Mouse (Mus musculus) ES-Bruce4 (cell line): ENCODE data around the gene Zdhhc14. TPM values are rescaled to one million over a fixed set of nuclear protein-coding genes. Genes with fewer than 3 reads are reported as not detected.

ENCODE experiments used
- H3K27ac ChIP-seq: 2 replicates; pipeline ENCODE4 v1.5.1; 2012; ENCODE audit warnings: low read length, inconsistent platforms; ENCODE audit not compliant: insufficient read depth
- H3K27me3 ChIP-seq: 2 replicates; pipeline ENCODE4 v1.6.1; 2012; ENCODE audit warnings: mild to moderate bottlenecking, low read length, inconsistent platforms; ENCODE audit not compliant: control insufficient read depth, poor library complexity, insufficient read depth, severe bottlenecking
- H3K36me3 ChIP-seq: 2 replicates; pipeline ENCODE4 v1.6.1; 2012; ENCODE audit warnings: inconsistent platforms, mild to moderate bottlenecking, low read length, moderate library complexity; ENCODE audit not compliant: control insufficient read depth, poor library complexity, insufficient read depth, severe bottlenecking
- H3K4me1 ChIP-seq: one replicate; pipeline ENCODE4 v1.8.1; 2011; ENCODE audit warnings: low read length; ENCODE audit not compliant: control insufficient read depth, insufficient read depth
- H3K4me3 ChIP-seq: 2 replicates; pipeline ENCODE4 v1.5.1; 2011; ENCODE audit warnings: low read depth, mild to moderate bottlenecking, low read length
- H3K9ac ChIP-seq: 2 replicates; pipeline ENCODE4 v1.6.1; 2012; ENCODE audit warnings: low read depth, mild to moderate bottlenecking, inconsistent platforms; ENCODE audit not compliant: poor library complexity, severe bottlenecking
- H3K9me3 ChIP-seq: replicated peaks from 2 replicates; pipeline ENCODE4 v1.6.1; 2012; ENCODE audit warnings: mild to moderate bottlenecking, low read length, inconsistent platforms; ENCODE audit not compliant: control insufficient read depth, poor library complexity, insufficient read depth, severe bottlenecking
- CTCF ChIP-seq: IDR thresholded peaks from one replicate; pipeline ENCODE4 v1.8.1; 2011; ENCODE audit warnings: low read depth, low read length
- EP300 ChIP-seq: IDR thresholded peaks from 2 replicates; pipeline ENCODE4 v1.6.1; 2011; ENCODE audit warnings: low read depth, low read length; ENCODE audit not compliant: insufficient read depth
- POLR2A ChIP-seq: IDR thresholded peaks from one replicate; pipeline ENCODE4 v1.8.1; 2011; ENCODE audit warnings: low read length; ENCODE audit not compliant: insufficient read depth
- polyA plus RNA-seq: library from polyadenylated mRNA; stranded (reverse); fragments of >200 nt; gene quantifications from 2 replicates; pipeline ENCODE4 v1.2.4, GENCODE M21; 2011; ENCODE audit warnings: low read depth; ENCODE audit not compliant: missing spikeins, insufficient read depth, insufficient read length

Zdhhc14 gene
- polyA plus RNA-seq, 1 experiment, result 1.0 TPM

GRCm38 (mm10) chr17:5798900-5799299 lies 306.5 kb downstream of the Zdhhc14 start:
- Histone ChIP-seq H3K9ac (no peak overlapping the region), H3K36me3 (no peaks in the 10 kb centered on the region), H3K9me3 (no peaks in the 10 kb centered on the region), H3K4me3 (no peak overlapping the region), H3K27ac (no peak overlapping the region), H3K27me3 (no peaks in the 10 kb centered on the region), H3K4me1 (no peaks in the 10 kb centered on the region)
- TF ChIP-seq CTCF (no peak), POLR2A (no peak), EP300 (no peak)

- no peaks in the 10 kb centered on the region for H3K36me3 ChIP-seq
- no peak overlapping the region for H3K4me3 ChIP-seq
- no peaks in the 10 kb centered on the region for H3K4me1 ChIP-seq
- TF ChIP-seq POLR2A (no peak), EP300 (no peak), CTCF (no peak)
- H3K27me3 ChIP-seq, result no peaks in the 10 kb centered on the region
- H3K27ac ChIP-seq, result no peak overlapping the region
- no peaks in the 10 kb centered on the region for H3K9me3 ChIP-seq
- H3K9ac ChIP-seq, result no peak overlapping the region
Observed at GRCm38 (mm10) chr17:5799396-5800021, 307.2 kb downstream of the Zdhhc14 start.

- TF ChIP-seq POLR2A (no peak), CTCF (no peak), EP300 (no peak)
- H3K9me3 ChIP-seq, result no peaks in the 10 kb centered on the region
Observed at GRCm38 (mm10) chr17:5800254-5800653, 307.9 kb downstream of the Zdhhc14 start.

GRCm38 (mm10) chr17:5800824-5801560 lies 308.6 kb downstream of the Zdhhc14 start:
- Histone ChIP-seq H3K27me3 (no peaks in the 10 kb centered on the region), H3K36me3 (no peaks in the 10 kb centered on the region), H3K27ac (no peak overlapping the region), H3K9ac (no peak overlapping the region), H3K9me3 (no peaks in the 10 kb centered on the region), H3K4me3 (no peak overlapping the region), H3K4me1 (no peaks in the 10 kb centered on the region)
- TF ChIP-seq CTCF (no peak), POLR2A (no peak), EP300 (no peak)

More at GRCm38 (mm10) chr17:5800254-5800653, 307.9 kb downstream of the Zdhhc14 start:
- Histone ChIP-seq H3K27ac (no peak overlapping the region), H3K27me3 (no peaks in the 10 kb centered on the region), H3K4me3 (no peak overlapping the region), H3K4me1 (no peaks in the 10 kb centered on the region), H3K9ac (no peak overlapping the region), H3K36me3 (no peaks in the 10 kb centered on the region)

- no peaks in the 10 kb centered on the region for H3K9me3 ChIP-seq
- TF ChIP-seq POLR2A (no peak), CTCF (no peak), EP300 (no peak)
- no peak overlapping the region for H3K27ac ChIP-seq
- H3K27me3 ChIP-seq, result no peaks in the 10 kb centered on the region
- no peak overlapping the region for H3K4me3 ChIP-seq
- no peaks in the 10 kb centered on the region for H3K4me1 ChIP-seq
- no peaks in the 10 kb centered on the region for H3K36me3 ChIP-seq
- H3K9ac ChIP-seq, result no peak overlapping the region
Observed at GRCm38 (mm10) chr17:5801761-5802655, 309.7 kb downstream of the Zdhhc14 start.
